Mouse (Mus musculus): Measurements from ENCODE around the gene Galnt10. TPM values are rescaled to one million over a fixed set of nuclear protein-coding genes. Genes with fewer than 3 reads are reported as not detected.

Gene Galnt10
- polyA plus RNA-seq (2016; fragmentation: Nextera tagmentation; extraction: Ambion mirVana), result 31.4 and 35.0 TPM in 2 replicates

- ATAC-seq (ENCODE audit: insufficient number of reproducible peaks, insufficient read depth, low FRiP score, low TSS enrichment, low read depth), result peak; percentile 69
- no peaks in the 10 kb centered on the region for H3K9me3 ChIP-seq
- H3K36me3 ChIP-seq, result no peaks in the 10 kb centered on the region
- H3K27ac ChIP-seq, result peak within 1 kb of the TSS; percentile 66
- WGBS, result under 1% methylated on average over 52 of the region's 60 CpGs
- peak within 1 kb of the TSS; percentile 85 for H3K9ac ChIP-seq (replicated peaks)
- peaks cover 43% of the 10 kb centered on the region for H3K4me1 ChIP-seq (replicated peaks)
- H3K4me3 ChIP-seq (replicated peaks), result peak within 1 kb of the TSS; percentile 81
- no peaks in the 10 kb centered on the region; the same call in 1 of the 2 replicates for H3K27me3 ChIP-seq
- H3K4me2 ChIP-seq, result peak within 1 kb of the TSS; percentile 93
Measured at GRCm38 (mm10) chr11:57645018-57645559, at the start of gene Galnt10. TSS of gene Galnt10 (plus strand) at chr11:57645442.

DNA sequence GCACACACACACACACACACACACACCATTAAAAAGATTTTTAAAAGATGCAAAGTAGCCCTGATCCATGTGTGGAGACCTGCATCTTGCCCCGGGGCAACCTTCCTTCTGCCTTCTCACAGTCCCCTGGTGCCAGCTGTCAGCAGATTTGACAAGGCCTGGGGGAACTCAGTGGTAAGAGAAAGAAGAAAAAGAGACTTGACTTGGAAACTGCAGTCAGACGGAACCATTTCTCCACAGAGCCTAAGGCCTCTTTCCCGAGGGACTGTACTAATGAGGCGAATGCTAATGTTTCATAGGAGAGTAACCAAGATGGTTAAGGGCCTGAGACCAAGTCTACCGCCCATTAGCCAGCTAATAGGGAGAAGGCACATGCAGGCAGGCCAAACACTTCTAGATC, 49.3 kb upstream of the Galnt10 start:
- H3K9me3 ChIP-seq, result peaks cover 8% of the 10 kb centered on the region; the same call in 1 of the 2 replicates
- H3K27ac ChIP-seq, result no peak overlapping the region
- no peak overlapping the region for H3K9ac ChIP-seq (replicated peaks)
- peaks cover 34% of the 10 kb centered on the region for H3K4me1 ChIP-seq (replicated peaks)
- H3K27me3 ChIP-seq, result no peaks in the 10 kb centered on the region
- no peaks in the 10 kb centered on the region for H3K36me3 ChIP-seq
- no peak for ATAC-seq (ENCODE audit: insufficient number of reproducible peaks, insufficient read depth, low FRiP score, low TSS enrichment, low read depth)
- H3K4me2 ChIP-seq, result no peak overlapping the region
- WGBS, result 65% methylated on average over 5 of the region's 5 CpGs
- H3K4me3 ChIP-seq (replicated peaks), result no peak overlapping the region

- H3K9ac ChIP-seq (replicated peaks), result no peak overlapping the region
- peak overlapping the region; percentile 36 for H3K27ac ChIP-seq
- no peaks in the 10 kb centered on the region for H3K27me3 ChIP-seq
- no peaks in the 10 kb centered on the region for H3K9me3 ChIP-seq
- no peak overlapping the region for H3K4me2 ChIP-seq
- no peak overlapping the region for H3K4me3 ChIP-seq (replicated peaks)
- 62% methylated on average over 5 of the region's 5 CpGs for WGBS
- no peak for ATAC-seq (ENCODE audit: insufficient number of reproducible peaks, insufficient read depth, low FRiP score, low TSS enrichment, low read depth)
- H3K36me3 ChIP-seq, result no peaks in the 10 kb centered on the region
- peaks cover 40% of the 10 kb centered on the region for H3K4me1 ChIP-seq (replicated peaks)
Measured at GRCm38 (mm10) chr11:57598161-57598560, 47.1 kb upstream of the Galnt10 start.

DNA sequence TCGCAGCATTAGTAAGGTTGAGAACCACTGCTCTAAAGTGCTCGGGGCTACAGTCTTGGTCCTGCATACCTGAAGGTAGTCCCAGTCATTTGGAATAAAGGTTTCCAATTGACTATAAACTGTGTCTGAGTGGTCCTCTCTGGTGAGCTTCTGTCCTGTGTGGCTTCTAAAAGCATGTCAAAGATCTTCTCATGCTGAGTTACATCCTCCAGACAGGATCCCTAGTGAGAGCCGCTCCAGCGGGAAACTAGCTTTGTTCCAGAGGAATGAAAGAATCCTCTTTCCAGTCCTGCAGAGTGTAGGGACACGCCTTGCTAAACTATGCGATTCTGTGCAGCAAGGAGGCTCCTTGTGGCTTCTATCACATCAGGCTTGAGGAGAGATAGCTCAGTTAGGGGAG, 45.9 kb upstream of the Galnt10 start:
- H3K36me3 ChIP-seq, result no peaks in the 10 kb centered on the region
- no peak overlapping the region for H3K4me2 ChIP-seq
- H3K27me3 ChIP-seq, result 0 out of 2 replicates have a peak, but pooled peaks cover 4% of the 10 kb centered on the region
- H3K9ac ChIP-seq (replicated peaks), result no peak overlapping the region
- no peaks in the 10 kb centered on the region for H3K9me3 ChIP-seq
- peak overlapping the region; percentile 92 for H3K27ac ChIP-seq
- no peak for ATAC-seq (ENCODE audit: insufficient number of reproducible peaks, insufficient read depth, low FRiP score, low TSS enrichment, low read depth)
- peaks cover 35% of the 10 kb centered on the region for H3K4me1 ChIP-seq (replicated peaks)
- 72% methylated on average over 6 of the region's 6 CpGs for WGBS
- H3K4me3 ChIP-seq (replicated peaks), result no peak overlapping the region

DNA sequence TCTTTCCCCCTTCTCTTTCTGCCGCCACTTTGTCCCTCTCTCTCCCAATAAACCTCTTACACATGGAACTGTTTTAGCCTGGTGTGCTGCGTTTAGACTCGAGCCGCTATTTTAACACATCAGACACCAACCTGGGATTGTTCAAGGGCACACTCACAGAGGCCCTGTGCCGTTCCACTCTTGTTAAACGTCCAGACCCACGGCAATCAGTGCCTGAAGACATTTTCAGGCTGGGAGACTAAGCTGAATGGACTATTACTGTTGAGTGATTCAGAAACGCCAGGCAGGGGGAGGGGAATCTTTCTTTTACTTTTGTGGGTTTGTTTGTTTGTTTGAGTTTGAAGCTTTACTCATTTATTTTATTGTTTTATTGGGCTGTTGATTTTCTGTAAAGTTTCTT, 45.1 kb upstream of the Galnt10 start:
- WGBS, result 5% methylated on average over 8 of the region's 8 CpGs
- H3K9me3 ChIP-seq, result no peaks in the 10 kb centered on the region
- peak overlapping the region; percentile 92 for H3K27ac ChIP-seq

DNA sequence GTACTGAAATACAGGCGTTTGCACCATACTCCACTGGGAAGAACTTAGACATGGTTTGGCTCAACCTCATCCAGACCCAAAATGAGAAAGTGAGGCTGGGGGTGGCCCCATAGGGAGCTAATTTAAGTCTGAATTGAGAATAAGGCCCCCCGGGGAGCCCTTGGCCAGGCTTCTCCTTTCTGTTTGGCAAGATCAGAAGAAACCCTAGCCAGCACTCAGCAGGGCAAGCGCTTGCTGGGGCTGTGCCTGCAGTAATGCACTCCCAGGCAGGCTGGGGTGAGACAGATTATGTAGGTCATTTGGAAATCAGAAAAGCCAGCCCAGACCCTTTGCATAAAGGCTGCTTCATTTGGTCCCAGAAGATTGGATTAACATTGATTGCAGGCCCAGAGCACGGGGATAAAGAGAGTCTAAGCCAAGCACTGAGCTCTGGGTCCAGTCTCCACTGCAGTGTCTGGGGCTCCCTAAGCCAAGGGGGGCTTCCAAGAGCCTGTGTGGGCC, 44.6 kb upstream of the Galnt10 start:
- Histone ChIP-seq H3K4me3 (replicated peaks) (no peak overlapping the region), H3K27me3 (0 out of 2 replicates have a peak, but pooled peaks cover 4% of the 10 kb centered on the region), H3K4me1 (replicated peaks) (peaks cover 35% of the 10 kb centered on the region), H3K27ac (peak overlapping the region; percentile 92), H3K9ac (replicated peaks) (no peak overlapping the region), H3K36me3 (no peaks in the 10 kb centered on the region), H3K4me2 (peak overlapping the region; percentile 23; the same call in 1 of the 2 replicates), H3K9me3 (no peaks in the 10 kb centered on the region)
- WGBS, result 4% methylated on average over 4 of the region's 4 CpGs
- ATAC-seq (ENCODE audit: insufficient number of reproducible peaks, insufficient read depth, low FRiP score, low TSS enrichment, low read depth), result peak; percentile 71

More for the DNA sequence above, 45.1 kb upstream of the Galnt10 start:
- Histone ChIP-seq H3K4me3 (replicated peaks) (no peak overlapping the region), H3K4me1 (replicated peaks) (peaks cover 35% of the 10 kb centered on the region), H3K27me3 (0 out of 2 replicates have a peak, but pooled peaks cover 4% of the 10 kb centered on the region), H3K9ac (replicated peaks) (no peak overlapping the region), H3K36me3 (no peaks in the 10 kb centered on the region), H3K4me2 (peak overlapping the region; percentile 23; the same call in 1 of the 2 replicates)
- peak; percentile 67; the same call in 1 of the 2 replicates for ATAC-seq (ENCODE audit: insufficient number of reproducible peaks, insufficient read depth, low FRiP score, low TSS enrichment, low read depth)

- no peaks in the 10 kb centered on the region for H3K9me3 ChIP-seq
- no peak overlapping the region for H3K4me2 ChIP-seq
- ATAC-seq (ENCODE audit: insufficient number of reproducible peaks, insufficient read depth, low FRiP score, low TSS enrichment, low read depth), result no peak
- H3K9ac ChIP-seq (replicated peaks), result no peak overlapping the region
- 73% methylated on average over 2 of the region's 2 CpGs for WGBS
- H3K36me3 ChIP-seq, result no peaks in the 10 kb centered on the region
- H3K27ac ChIP-seq, result peak overlapping the region; percentile 92
- 0 out of 2 replicates have a peak, but pooled peaks cover 4% of the 10 kb centered on the region for H3K27me3 ChIP-seq
- H3K4me1 ChIP-seq (replicated peaks), result peaks cover 35% of the 10 kb centered on the region
- no peak overlapping the region for H3K4me3 ChIP-seq (replicated peaks)
Measured at GRCm38 (mm10) chr11:57601806-57602455, 43.3 kb upstream of the Galnt10 start.

DNA sequence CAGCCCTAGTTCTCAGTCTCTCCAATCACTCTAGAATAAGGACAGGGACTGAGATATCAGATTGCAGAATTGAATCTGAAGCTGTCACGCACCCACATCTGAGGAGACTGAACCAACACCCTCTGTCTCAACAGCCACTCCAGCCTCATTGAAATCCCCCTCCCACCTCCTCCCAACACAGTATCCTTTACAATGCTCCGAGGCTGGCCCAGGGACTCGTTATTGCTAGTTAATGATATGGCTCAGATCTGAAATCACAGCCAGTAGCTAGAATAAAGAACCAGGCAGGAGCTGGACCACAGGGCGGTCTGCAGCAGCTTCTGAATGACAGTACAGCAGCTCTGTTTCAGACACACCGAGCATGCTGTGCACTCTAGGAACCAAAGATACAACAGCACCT, 40.2 kb upstream of the Galnt10 start:
- WGBS, result 42% methylated on average over 5 of the region's 5 CpGs
- H3K9ac ChIP-seq (replicated peaks), result no peak overlapping the region
- no peaks in the 10 kb centered on the region for H3K36me3 ChIP-seq
- H3K4me1 ChIP-seq (replicated peaks), result peaks cover 18% of the 10 kb centered on the region
- H3K4me3 ChIP-seq (replicated peaks), result no peak overlapping the region
- ATAC-seq (ENCODE audit: insufficient number of reproducible peaks, insufficient read depth, low FRiP score, low TSS enrichment, low read depth), result no peak
- H3K9me3 ChIP-seq, result no peaks in the 10 kb centered on the region
- no peak overlapping the region for H3K4me2 ChIP-seq
- 0 out of 2 replicates have a peak, but pooled peaks cover 4% of the 10 kb centered on the region for H3K27me3 ChIP-seq
- H3K27ac ChIP-seq, result no peak overlapping the region

DNA sequence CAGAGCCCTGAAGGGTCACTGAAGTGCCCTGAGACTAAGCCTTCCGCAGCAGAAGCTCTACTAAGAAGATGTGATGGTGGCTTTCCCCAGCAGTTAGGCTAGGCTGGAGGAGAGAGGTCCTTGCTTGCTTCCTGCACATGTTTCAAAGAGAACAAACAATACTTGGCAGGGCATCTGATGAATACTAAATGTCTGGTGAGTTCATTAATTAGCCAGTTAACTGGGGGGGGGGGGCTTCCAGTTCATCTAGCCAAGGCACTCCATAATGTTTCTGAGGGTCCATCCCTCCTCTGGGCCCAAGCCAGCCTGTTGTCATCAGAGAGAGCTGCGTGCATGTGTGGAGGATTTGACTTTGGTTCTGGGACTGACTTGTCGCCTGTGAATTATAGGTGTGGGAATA, 39.6 kb upstream of the Galnt10 start:
- no peaks in the 10 kb centered on the region for H3K9me3 ChIP-seq
- no peak overlapping the region for H3K4me2 ChIP-seq
- no peak overlapping the region for H3K4me3 ChIP-seq (replicated peaks)
- H3K9ac ChIP-seq (replicated peaks), result no peak overlapping the region
- H3K4me1 ChIP-seq (replicated peaks), result peaks cover 12% of the 10 kb centered on the region
- H3K27me3 ChIP-seq, result 0 out of 2 replicates have a peak, but pooled peaks cover 4% of the 10 kb centered on the region
- no peak overlapping the region for H3K27ac ChIP-seq
- H3K36me3 ChIP-seq, result no peaks in the 10 kb centered on the region
- 82% methylated on average over 3 of the region's 3 CpGs for WGBS
- no peak for ATAC-seq (ENCODE audit: insufficient number of reproducible peaks, insufficient read depth, low FRiP score, low TSS enrichment, low read depth)

GRCm38 (mm10) chr11:57614502-57614901, 30.7 kb upstream of the Galnt10 start:
- no peak for ATAC-seq (ENCODE audit: insufficient number of reproducible peaks, insufficient read depth, low FRiP score, low TSS enrichment, low read depth)
- peaks cover 18% of the 10 kb centered on the region for H3K4me1 ChIP-seq (replicated peaks)
- no peak overlapping the region for H3K27ac ChIP-seq
- no peaks in the 10 kb centered on the region for H3K9me3 ChIP-seq
- H3K4me2 ChIP-seq, result no peak overlapping the region
- no peak overlapping the region for H3K9ac ChIP-seq (replicated peaks)
- H3K36me3 ChIP-seq, result no peaks in the 10 kb centered on the region
- H3K27me3 ChIP-seq, result peaks cover 4% of the 10 kb centered on the region; the same call in 1 of the 2 replicates
- WGBS, result 86% methylated on average over 9 of the region's 9 CpGs
- no peak overlapping the region for H3K4me3 ChIP-seq (replicated peaks)

- H3K36me3 ChIP-seq, result no peaks in the 10 kb centered on the region
- H3K4me1 ChIP-seq (replicated peaks), result peaks cover 18% of the 10 kb centered on the region
- no peak overlapping the region for H3K9ac ChIP-seq (replicated peaks)
- no peak overlapping the region for H3K4me3 ChIP-seq (replicated peaks)
- no peak overlapping the region for H3K4me2 ChIP-seq
- no peaks in the 10 kb centered on the region for H3K9me3 ChIP-seq
- no peak overlapping the region for H3K27ac ChIP-seq
- H3K27me3 ChIP-seq, result peaks cover 4% of the 10 kb centered on the region; the same call in 1 of the 2 replicates
- no peak for ATAC-seq (ENCODE audit: insufficient number of reproducible peaks, insufficient read depth, low FRiP score, low TSS enrichment, low read depth)
- WGBS, result 74% methylated on average over 9 of the region's 9 CpGs
Measured at GRCm38 (mm10) chr11:57615286-57615685, 30.0 kb upstream of the Galnt10 start.
